Mouse (Mus musculus): ENCODE data around the gene Vav1. TPM values are rescaled to one million over a fixed set of nuclear protein-coding genes. Genes with fewer than 3 reads are reported as not detected.
A peak's percentile ranks its signal among the peaks of the same experiment; 100 is the strongest.
"Not testable (repeated sequence)": the region's sequence is repeated elsewhere in the genome, so short reads cannot be mapped to it uniquely, and the experiment has no call there.

Gene Vav1
- total RNA-seq, 2 experiments from 2014 or later, result 87.2 to 286 TPM

DNA sequence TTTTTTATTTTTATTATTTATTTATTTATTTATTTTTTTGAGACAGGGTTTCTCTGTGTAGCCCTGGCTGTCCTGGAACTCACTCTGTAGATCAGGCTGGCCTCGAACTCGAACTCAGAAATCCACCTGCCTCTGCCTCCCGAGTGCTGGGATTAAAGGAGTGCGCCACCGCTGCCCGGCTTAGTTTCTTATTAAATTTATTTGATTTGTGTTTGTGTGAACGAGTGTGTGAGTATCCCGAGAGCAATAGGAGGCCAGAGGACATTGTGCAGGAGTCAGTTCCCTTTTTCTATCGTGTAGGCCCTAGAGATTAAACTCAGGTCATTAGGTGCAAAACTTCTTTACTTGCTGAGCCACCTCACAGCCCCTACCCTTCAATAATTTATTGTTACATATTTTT is 56.3 kb downstream of the Vav1 start:
- ATAC-seq (replicated peaks; ENCODE audit: poor library complexity), result not testable (repeated sequence)

DNA sequence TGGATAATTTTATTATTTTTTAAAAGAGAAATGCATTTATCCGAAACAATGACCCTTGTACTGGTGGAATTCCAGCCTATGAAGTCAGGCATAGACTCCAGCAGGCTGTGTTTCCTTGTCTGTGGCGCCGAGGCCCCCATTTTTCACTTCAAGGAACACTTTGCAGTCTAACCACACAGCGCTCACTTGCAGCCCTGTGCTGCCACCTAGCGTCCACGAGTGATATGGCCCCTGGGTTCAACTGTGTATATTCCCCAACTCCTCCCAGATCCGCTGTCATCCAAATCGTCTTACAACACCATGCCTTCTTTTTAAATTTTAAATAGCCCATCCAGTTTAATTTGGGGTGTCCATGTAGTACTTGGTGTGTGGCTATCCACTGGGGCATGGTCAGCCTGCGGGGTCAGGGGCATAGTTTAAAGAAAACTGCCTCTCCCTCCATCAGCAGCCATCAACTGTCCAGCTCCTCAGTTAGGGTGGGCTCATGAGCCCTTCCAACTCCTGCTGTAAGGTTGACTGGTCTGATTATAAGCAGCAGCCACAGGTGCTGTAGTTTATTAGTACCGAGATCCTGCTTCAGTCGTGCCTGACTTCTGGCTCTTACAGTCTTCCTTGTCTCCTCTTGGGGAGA is 56.9 kb downstream of the Vav1 start:
- peak; percentile 81 for ATAC-seq (replicated peaks; ENCODE audit: poor library complexity)

DNA sequence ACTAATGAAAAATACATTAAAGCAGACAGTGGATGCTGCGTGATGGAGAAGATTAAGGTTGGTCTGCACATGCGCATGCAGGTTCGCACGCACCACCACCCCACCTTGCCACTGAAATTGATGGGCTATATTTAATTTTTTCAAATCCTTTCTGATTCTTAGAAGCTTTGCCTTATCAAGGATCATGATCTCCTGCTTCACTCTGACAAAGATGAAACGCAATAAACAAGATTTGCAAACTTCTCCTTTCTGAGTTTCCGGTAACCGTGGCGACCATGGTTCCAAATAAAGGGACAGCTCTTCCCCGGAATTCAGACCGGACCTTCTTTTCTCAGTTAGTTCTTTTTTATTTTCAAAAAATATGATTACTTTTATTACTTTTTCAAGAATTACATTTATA is 59.1 kb downstream of the Vav1 start:
- no peak for ATAC-seq (replicated peaks; ENCODE audit: poor library complexity)

DNA sequence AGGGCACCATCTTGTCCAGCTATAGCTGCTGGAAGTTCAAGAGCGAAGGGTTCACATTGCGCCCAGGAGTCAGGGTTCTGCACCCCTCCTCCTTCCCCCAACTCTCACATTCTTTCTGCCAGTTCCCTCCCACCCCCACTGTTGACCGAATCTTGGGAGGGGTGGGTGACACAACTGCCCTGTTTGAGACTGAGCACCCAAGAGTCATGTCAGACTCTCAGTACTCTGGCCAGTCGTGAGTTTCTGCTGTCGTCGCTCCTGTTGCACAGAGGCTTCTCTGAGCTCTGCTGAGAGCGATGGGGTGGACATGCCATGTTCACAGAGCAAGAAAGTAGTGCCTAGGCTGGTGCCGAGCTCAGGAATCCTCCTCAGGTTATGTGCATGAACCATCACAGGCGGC is 60.4 kb downstream of the Vav1 start:
- no peak for ATAC-seq (replicated peaks; ENCODE audit: poor library complexity)

DNA sequence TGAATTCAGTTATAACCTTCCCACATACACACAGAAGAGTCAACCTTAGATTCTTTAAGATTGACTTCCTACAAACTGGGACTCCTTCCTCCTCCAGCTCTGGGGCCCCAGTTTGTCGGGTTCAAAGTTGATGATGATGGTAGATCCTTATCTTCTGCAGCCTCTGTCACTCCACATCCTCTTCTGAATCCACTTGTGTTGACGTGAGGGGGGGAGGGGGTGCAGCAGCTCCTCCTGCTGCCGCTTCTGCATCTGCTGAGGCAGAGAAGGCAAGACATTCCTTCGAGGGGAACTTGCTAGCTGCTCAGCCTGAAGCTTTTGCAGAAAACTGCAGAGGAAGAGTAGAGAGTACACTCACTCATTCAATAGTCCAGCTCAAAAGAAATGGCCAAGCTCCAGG is 62.7 kb downstream of the Vav1 start:
- peak; percentile 40 for ATAC-seq (replicated peaks; ENCODE audit: poor library complexity)

DNA sequence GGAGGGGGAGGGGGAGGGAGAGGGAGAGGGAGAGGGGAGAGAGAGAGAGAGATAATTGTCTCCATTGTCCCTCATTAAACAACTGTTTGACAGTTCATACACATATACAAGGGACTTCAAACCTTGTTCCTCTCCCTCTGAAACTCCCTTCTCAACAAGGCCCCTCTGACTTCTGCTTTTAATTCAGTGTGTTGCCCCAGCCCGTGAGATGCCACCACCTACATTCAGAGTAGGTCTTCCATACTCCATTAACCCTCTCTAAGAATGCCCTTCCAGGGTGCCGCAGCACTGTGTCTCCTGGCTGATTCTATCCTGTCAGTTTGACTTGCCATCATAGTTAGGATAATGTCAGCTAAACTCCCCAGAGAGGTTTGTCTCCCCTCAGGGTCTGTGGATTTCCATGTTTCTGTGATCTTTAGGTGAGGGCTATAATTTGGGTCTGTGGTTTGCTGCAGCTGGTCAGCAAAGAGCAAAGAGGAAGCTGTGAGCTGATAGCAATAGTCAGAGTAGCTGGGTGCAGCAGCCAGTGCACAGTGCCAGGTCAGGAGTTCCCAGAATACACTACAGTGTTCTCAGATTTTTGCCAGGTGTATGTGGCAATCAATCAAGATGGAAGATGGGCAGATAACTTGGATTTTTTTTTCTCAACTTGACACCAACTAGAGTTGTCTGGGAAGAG is 65.3 kb downstream of the Vav1 start:
- peak; percentile 61 for ATAC-seq (replicated peaks; ENCODE audit: poor library complexity)

DNA sequence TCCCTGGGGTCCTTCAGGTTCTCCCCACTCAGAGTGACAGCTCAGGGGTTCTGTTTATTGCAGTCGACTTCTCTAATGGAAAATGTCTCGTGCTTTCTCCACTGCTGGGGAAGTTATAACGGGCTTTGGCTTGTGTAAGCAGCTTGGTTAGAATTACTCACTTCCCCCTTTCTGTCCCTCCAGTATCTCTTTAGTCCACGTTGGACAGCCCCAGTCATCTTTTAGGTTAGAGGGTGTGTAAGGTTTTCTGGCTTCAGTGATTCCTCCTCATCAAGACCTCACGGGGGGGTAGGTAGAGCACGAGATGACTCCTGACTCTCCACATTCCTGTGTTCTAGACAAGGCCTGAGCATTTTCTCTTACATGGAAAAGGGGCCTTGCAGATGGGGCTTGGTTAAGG is 68.1 kb downstream of the Vav1 start:
- ATAC-seq (replicated peaks; ENCODE audit: poor library complexity), result peak; percentile 85

DNA sequence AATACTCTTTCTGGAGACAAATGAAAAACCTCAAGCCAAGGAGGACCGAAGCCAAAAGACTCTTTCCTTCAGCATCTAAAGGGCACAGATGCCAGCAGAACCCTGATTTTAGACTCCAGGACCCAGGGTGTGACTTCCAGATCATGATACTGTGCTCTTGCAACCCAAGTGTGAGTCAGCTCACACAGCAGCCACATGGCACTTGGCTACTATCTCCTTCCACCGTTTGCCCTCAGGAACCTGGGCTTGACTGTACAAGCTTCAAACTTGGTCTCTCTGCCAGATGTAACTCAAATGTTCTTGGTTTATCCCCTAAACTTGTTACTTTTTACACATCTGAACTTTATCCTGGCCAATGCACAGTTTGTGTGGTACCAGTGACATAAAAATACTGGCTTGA is 68.9 kb downstream of the Vav1 start:
- ATAC-seq (replicated peaks; ENCODE audit: poor library complexity), result peak; percentile 19; the same call in 1 of the 2 replicates

DNA sequence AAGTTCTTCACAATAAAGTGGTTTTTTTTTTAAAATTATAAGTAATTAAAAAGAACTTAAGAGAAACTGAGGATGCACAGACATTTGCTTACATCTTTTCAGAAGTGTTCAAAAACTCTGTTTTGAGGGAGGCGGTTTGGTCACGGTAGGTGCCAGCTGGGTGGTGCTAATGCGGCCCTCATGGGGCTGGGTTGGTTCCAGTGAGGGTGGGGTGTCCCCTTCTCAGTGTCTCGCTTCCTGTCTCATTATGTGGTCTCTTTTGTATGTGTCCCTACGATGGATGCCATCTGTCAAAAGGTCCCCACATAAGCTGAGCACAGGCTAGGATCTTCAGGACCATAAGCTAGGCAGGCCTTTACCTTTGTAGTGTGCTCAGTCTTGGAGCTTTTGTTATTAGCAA is 70.2 kb downstream of the Vav1 start:
- ATAC-seq (replicated peaks; ENCODE audit: poor library complexity), result no peak

DNA sequence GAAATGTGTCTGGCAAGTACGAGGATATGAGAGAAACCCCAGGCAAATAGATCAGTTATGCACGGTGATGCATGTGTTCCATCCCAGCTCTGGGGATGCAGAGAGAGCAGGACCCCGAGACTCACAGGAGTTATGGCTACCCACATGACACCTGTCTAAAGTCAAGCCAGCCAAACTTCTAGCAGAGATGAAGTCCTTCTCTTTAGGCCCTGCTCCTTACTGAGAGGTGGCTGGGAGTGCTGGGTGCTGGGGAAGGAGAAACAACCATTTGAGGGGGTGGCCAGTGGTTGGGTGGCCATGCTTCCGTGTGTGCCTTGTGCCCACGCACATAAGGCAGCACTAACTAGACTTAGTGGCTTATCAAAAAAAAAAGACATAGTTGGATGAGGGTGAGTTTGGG is 71.3 kb downstream of the Vav1 start:
- no peak for ATAC-seq (replicated peaks; ENCODE audit: poor library complexity)

DNA sequence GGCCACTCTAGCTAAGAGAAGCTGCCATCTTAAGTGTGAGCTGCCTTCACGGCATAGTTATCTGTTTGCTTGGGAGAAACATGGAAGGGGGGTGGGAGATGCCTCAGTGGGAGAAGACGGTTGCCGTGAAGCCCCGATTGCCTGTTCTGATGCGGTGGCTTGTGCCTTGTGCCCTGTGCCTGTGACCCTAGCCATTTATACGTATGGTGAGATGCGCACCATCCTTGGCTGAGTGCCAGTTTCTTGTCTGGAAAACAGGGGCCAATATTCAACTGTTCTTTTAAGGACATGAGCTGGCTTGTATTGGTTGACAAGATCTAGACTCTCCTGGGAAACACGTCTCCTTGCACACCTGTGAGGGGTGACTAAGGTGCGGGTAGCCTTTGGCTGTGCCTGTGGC is 72.2 kb downstream of the Vav1 start:
- ATAC-seq (replicated peaks; ENCODE audit: poor library complexity), result no peak

DNA sequence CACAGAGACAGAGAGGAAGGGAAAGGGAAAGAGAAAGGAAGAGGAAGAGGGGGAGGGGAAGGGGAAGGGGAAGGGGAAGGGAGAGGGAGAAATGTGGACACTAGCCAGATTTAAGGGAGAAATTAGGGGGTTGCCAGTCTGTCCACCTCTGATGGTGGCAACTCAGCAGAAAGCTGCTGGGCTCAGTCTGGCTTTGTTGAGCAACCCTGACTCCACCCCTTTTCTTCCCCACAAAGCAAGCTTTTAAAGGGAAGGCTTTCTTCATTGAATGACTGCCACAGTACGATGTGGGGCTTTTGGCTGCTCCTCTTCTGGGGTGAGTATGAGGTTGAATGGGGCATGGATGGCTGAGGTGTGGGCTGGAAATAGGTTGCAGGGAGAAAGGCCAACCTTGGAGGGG is 79.5 kb downstream of the Vav1 start, which contains the start of gene Adgre1:
Gene Adgre1 (plus strand): TSS at position 251 of the 400 bp plus-strand sequence.
- ATAC-seq (replicated peaks; ENCODE audit: poor library complexity), result peak; percentile 97

DNA sequence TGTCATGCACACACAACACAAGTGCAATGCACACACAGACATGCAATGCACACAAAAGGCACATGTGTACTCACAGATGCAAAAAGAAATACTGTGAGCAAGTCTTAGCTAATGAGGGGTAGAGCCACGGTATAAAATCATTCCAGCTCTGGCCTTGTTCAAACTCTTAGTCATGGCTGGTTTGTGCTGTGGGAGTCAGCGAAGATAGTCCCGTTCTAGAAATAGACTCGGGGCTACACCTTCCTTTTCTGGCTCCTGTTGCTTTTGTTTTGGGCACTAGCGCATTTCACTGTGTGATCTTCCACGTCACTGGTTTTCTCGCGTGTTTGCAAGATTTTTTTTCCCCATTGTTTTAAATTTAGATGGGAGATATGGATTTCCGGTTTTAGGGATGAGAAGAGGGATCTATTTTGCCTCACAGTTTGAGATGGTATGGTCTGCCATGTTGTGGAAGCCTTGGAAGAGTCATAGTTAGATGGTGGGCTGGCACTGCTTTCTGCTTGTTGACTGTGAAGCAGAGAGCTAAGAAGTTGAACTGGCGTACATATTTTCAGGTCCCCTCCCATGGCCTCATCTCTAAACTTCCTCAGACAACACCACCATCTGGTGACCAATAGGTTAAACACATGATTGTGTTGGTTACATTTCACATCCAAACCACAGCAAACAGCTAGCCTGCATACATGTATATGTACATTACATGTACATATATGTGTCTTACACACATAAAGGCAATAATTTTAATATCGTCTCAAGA is 80.8 kb downstream of the Vav1 start:
- ATAC-seq (replicated peaks; ENCODE audit: poor library complexity), result peak; percentile 56

Other genes starting within 250 kb of the Vav1 start
- gene Khsrp, start 247.6 kb upstream of the Vav1 start, total RNA-seq (2015), result 99.5 and 107 TPM in 2 replicates
- 68.5 and 89.2 TPM in 2 replicates for gene Khsrp, start 247.6 kb upstream of the Vav1 start, total RNA-seq (2017)
- not detected in 2 replicates for gene Slc25a41, start 237.4 kb upstream of the Vav1 start, total RNA-seq (2015)
- not detected in 2 replicates for gene Slc25a41, start 237.4 kb upstream of the Vav1 start, total RNA-seq (2017)
- gene Crb3, start 220.0 kb upstream of the Vav1 start, total RNA-seq (2015), result not detected in 2 replicates
- gene Crb3, start 220.0 kb upstream of the Vav1 start, total RNA-seq (2017), result not detected in 2 replicates
- gene Slc25a23, start 219.2 kb upstream of the Vav1 start, total RNA-seq (2015), result 10.9 and 13.4 TPM in 2 replicates
- 1.6 and 2.0 TPM in 2 replicates for gene Slc25a23, start 219.2 kb upstream of the Vav1 start, total RNA-seq (2017)
- gene Dennd1c, start 200.6 kb upstream of the Vav1 start, total RNA-seq (2015), result 7.6 and 11.5 TPM in 2 replicates
- gene Dennd1c, start 200.6 kb upstream of the Vav1 start, total RNA-seq (2017), result 3.5 and 8.8 TPM in 2 replicates
- not detected in 2 replicates for gene Tubb4a, start 191.3 kb upstream of the Vav1 start, total RNA-seq (2015)
- gene Tubb4a, start 191.3 kb upstream of the Vav1 start, total RNA-seq (2017), result 0.12 TPM in 1 of 2 replicates, not detected in the other
- 1.2 and 2.2 TPM in 2 replicates for gene Tnfsf9, start 173.8 kb upstream of the Vav1 start, total RNA-seq (2015)
- gene Tnfsf9, start 173.8 kb upstream of the Vav1 start, total RNA-seq (2017), result 0.27 and 0.29 TPM in 2 replicates
- gene Cd70, start 129.3 kb upstream of the Vav1 start, total RNA-seq (2015), result not detected in 2 replicates
- not detected in 2 replicates for gene Cd70, start 129.3 kb upstream of the Vav1 start, total RNA-seq (2017)
- gene Tnfsf14, start 84.9 kb upstream of the Vav1 start, total RNA-seq (2015), result 2.1 and 3.5 TPM in 2 replicates
- 6.2 and 6.8 TPM in 2 replicates for gene Tnfsf14, start 84.9 kb upstream of the Vav1 start, total RNA-seq (2017)
- 164 and 202 TPM in 2 replicates for gene C3, start 51.0 kb upstream of the Vav1 start, total RNA-seq (2015)
- 211 and 263 TPM in 2 replicates for gene C3, start 51.0 kb upstream of the Vav1 start, total RNA-seq (2017)
- gene Gpr108, start 30.7 kb upstream of the Vav1 start, total RNA-seq (2015), result 21.5 and 22.6 TPM in 2 replicates
- 22.5 and 24.4 TPM in 2 replicates for gene Gpr108, start 30.7 kb upstream of the Vav1 start, total RNA-seq (2017)
- gene Trip10, start 29.6 kb upstream of the Vav1 start, total RNA-seq (2015), result 3.5 and 3.6 TPM in 2 replicates
- gene Trip10, start 29.6 kb upstream of the Vav1 start, total RNA-seq (2017), result 7.9 and 8.5 TPM in 2 replicates
- 4.7 and 5.5 TPM in 2 replicates for gene Adgre1, start 79.6 kb downstream of the Vav1 start, total RNA-seq (2015)
- gene Adgre1, start 79.6 kb downstream of the Vav1 start, total RNA-seq (2017), result 10.7 and 14.8 TPM in 2 replicates

Measured in megakaryocyte progenitor cell, adult 5-6 weeks (primary cell).